Mouse (Mus musculus) midbrain, embryonic 13.5 days (tissue): ENCODE results near the gene 3425401B19Rik. TPM values are rescaled to one million over a fixed set of nuclear protein-coding genes. Genes with fewer than 3 reads are reported as not detected.

ENCODE experiments used
- ATAC-seq: fragments of 200-750 bp; cut with Nextera tagmentation; 2 replicates; pipeline ENCODE4 v1.8.0; 2017; ENCODE audit warnings: mild to moderate bottlenecking, moderate TSS enrichment, moderate library complexity
- H3K27ac ChIP-seq: fragments of 300-500 bp; sonication (generic); 2 replicates; pipeline ENCODE4 v1.5.1; 2015; ENCODE audit warnings: inconsistent platforms, mild to moderate bottlenecking, moderate library complexity
- H3K27me3 ChIP-seq: fragments of 300-500 bp; sonication (generic); 2 replicates; pipeline ENCODE4 v1.6.1; 2015; ENCODE audit warnings: mild to moderate bottlenecking, inconsistent platforms
- H3K36me3 ChIP-seq: fragments of 300-500 bp; sonication (generic); 2 replicates; pipeline ENCODE4 v1.6.1; 2015; ENCODE audit warnings: mild to moderate bottlenecking, inconsistent platforms
- H3K4me1 ChIP-seq: fragments of 300-500 bp; sonication (generic); replicated peaks from 2 replicates; pipeline ENCODE4 v1.6.1; 2015; ENCODE audit warnings: inconsistent platforms
- H3K4me2 ChIP-seq: fragments of 300-500 bp; sonication (generic); replicated peaks from 2 replicates; pipeline ENCODE4 v1.6.1; 2015; ENCODE audit warnings: moderate library complexity, mild to moderate bottlenecking, inconsistent platforms
- H3K4me3 ChIP-seq: fragments of 300-500 bp; sonication (generic); replicated peaks from 2 replicates; pipeline ENCODE4 v1.5.1; 2015; ENCODE audit warnings: mild to moderate bottlenecking, inconsistent platforms
- H3K9ac ChIP-seq: fragments of 300-500 bp; sonication (generic); replicated peaks from 2 replicates; pipeline ENCODE4 v1.6.1; 2015; ENCODE audit warnings: mild to moderate bottlenecking, inconsistent platforms
- H3K9me3 ChIP-seq: fragments of 300-500 bp; sonication (generic); 2 replicates; pipeline ENCODE4 v1.6.1; 2016; ENCODE audit warnings: mild to moderate bottlenecking, inconsistent platforms
- whole genome bisulfite sequencing: fragments of 180-500 bp; shearing (Covaris S2); methylation state at CpG from one replicate; pipeline ENCODE4 v1.1.7; 2015; 5-methylcytosine and 5-hydroxymethylcytosine counted together
- polyA plus RNA-seq: library from polyadenylated mRNA; unstranded; fragments of >200 nt; fragmentation: Nextera tagmentation; extraction: Ambion mirVana; gene quantifications from 2 replicates; pipeline ENCODE4 v1.2.1, GENCODE M21; 2015

The 3425401B19Rik gene
- polyA plus RNA-seq, 1 experiment from 2014 or later, result not detected

GRCm38 (mm10) chr14:32697774-32698173 is 12.7 kb upstream of the 3425401B19Rik start:
- no peaks in the 10 kb centered on the region for H3K4me1 ChIP-seq
- H3K36me3 ChIP-seq, result no peaks in the 10 kb centered on the region
- H3K4me3 ChIP-seq, result no peak overlapping the region
- ATAC-seq, result no peak
- H3K27me3 ChIP-seq, result no peaks in the 10 kb centered on the region
- WGBS, result 89% methylated on average over 8 of the region's 8 CpGs
- H3K9ac ChIP-seq, result no peak overlapping the region
- H3K27ac ChIP-seq, result no peak overlapping the region
- H3K4me2 ChIP-seq, result no peak overlapping the region
- H3K9me3 ChIP-seq, result no peaks in the 10 kb centered on the region

- WGBS, result 90% methylated on average over 2 of the region's 2 CpGs
- no peaks in the 10 kb centered on the region for H3K9me3 ChIP-seq
- no peak overlapping the region for H3K27ac ChIP-seq
- H3K4me1 ChIP-seq, result no peaks in the 10 kb centered on the region
- no peak overlapping the region for H3K9ac ChIP-seq
- no peak overlapping the region for H3K4me3 ChIP-seq
- H3K27me3 ChIP-seq, result no peaks in the 10 kb centered on the region
- no peak overlapping the region for H3K4me2 ChIP-seq
- no peaks in the 10 kb centered on the region for H3K36me3 ChIP-seq
- no peak for ATAC-seq
These were observed 11.3 kb upstream of the 3425401B19Rik start for GRCm38 (mm10) chr14:32696344-32696743.

- H3K9ac ChIP-seq, result no peak overlapping the region
- no peaks in the 10 kb centered on the region for H3K27me3 ChIP-seq
- H3K36me3 ChIP-seq, result no peaks in the 10 kb centered on the region
- WGBS, result 85% methylated on average over 2 of the region's 2 CpGs
- no peak overlapping the region for H3K4me3 ChIP-seq
- no peaks in the 10 kb centered on the region for H3K9me3 ChIP-seq
- no peak overlapping the region for H3K4me2 ChIP-seq
- H3K4me1 ChIP-seq, result no peaks in the 10 kb centered on the region
- H3K27ac ChIP-seq, result no peak overlapping the region
- no peak for ATAC-seq
These were observed 10.8 kb upstream of the 3425401B19Rik start for GRCm38 (mm10) chr14:32695906-32696305.

GRCm38 (mm10) chr14:32684735-32685105 is 373 bp downstream of the 3425401B19Rik start:
- no peaks in the 10 kb centered on the region for H3K36me3 ChIP-seq
- ATAC-seq, result no peak; the same call in 1 of the 2 replicates
- H3K9me3 ChIP-seq, result no peaks in the 10 kb centered on the region
- H3K4me3 ChIP-seq, result no peak overlapping the region
- WGBS, result 84% methylated on average over 19 of the region's 19 CpGs
- no peak overlapping the region for H3K4me2 ChIP-seq
- H3K4me1 ChIP-seq, result peaks cover 21% of the 10 kb centered on the region
- H3K27ac ChIP-seq, result no peak overlapping the region
- H3K9ac ChIP-seq, result no peak overlapping the region
- H3K27me3 ChIP-seq, result no peaks in the 10 kb centered on the region

- H3K27me3 ChIP-seq, result no peaks in the 10 kb centered on the region
- peak overlapping the region; percentile 16 for H3K4me2 ChIP-seq
- no peaks in the 10 kb centered on the region for H3K36me3 ChIP-seq
- H3K4me3 ChIP-seq, result no peak overlapping the region
- no peaks in the 10 kb centered on the region for H3K9me3 ChIP-seq
- H3K9ac ChIP-seq, result no peak overlapping the region
- peaks cover 21% of the 10 kb centered on the region for H3K4me1 ChIP-seq
- WGBS, result 43% methylated on average over 19 of the region's 19 CpGs
- no peak overlapping the region for H3K27ac ChIP-seq
- peak; percentile 64 for ATAC-seq
These were observed 935 bp downstream of the 3425401B19Rik start for GRCm38 (mm10) chr14:32683982-32684734.

- Histone ChIP-seq H3K27me3 (no peaks in the 10 kb centered on the region), H3K4me3 (no peak overlapping the region), H3K9me3 (no peaks in the 10 kb centered on the region), H3K27ac (no peak overlapping the region), H3K36me3 (no peaks in the 10 kb centered on the region), H3K9ac (no peak overlapping the region), H3K4me1 (peaks cover 21% of the 10 kb centered on the region), H3K4me2 (no peak overlapping the region; the same call in 1 of the 2 replicates)
- 66% methylated on average over 19 of the region's 19 CpGs for WGBS
- peak; percentile 40 for ATAC-seq
These were observed 1.7 kb downstream of the 3425401B19Rik start for GRCm38 (mm10) chr14:32683251-32683838.

- 93% methylated on average over 12 of the region's 12 CpGs for WGBS
- H3K9me3 ChIP-seq, result no peaks in the 10 kb centered on the region
- H3K4me3 ChIP-seq, result no peak overlapping the region
- H3K36me3 ChIP-seq, result no peaks in the 10 kb centered on the region
- H3K4me2 ChIP-seq, result no peak overlapping the region
- ATAC-seq, result 0 out of 2 replicates have a peak, but pooled peaks have one; percentile 15
- H3K4me1 ChIP-seq, result peaks cover 21% of the 10 kb centered on the region
- no peaks in the 10 kb centered on the region for H3K27me3 ChIP-seq
- H3K27ac ChIP-seq, result no peak overlapping the region
- no peak overlapping the region for H3K9ac ChIP-seq
These were observed 2.6 kb downstream of the 3425401B19Rik start for GRCm38 (mm10) chr14:32682536-32682935.

GRCm38 (mm10) chr14:32681603-32682002 is 3.5 kb downstream of the 3425401B19Rik start:
- 38% methylated on average over 3 of the region's 3 CpGs for WGBS
- Histone ChIP-seq H3K27ac (no peak overlapping the region), H3K36me3 (no peaks in the 10 kb centered on the region), H3K4me3 (no peak overlapping the region), H3K9me3 (no peaks in the 10 kb centered on the region), H3K4me2 (no peak overlapping the region), H3K4me1 (peaks cover 21% of the 10 kb centered on the region), H3K9ac (no peak overlapping the region), H3K27me3 (no peaks in the 10 kb centered on the region)
- ATAC-seq, result no peak

- WGBS, result 71% methylated on average over 3 of the region's 3 CpGs
- Histone ChIP-seq H3K4me1 (peaks cover 6% of the 10 kb centered on the region), H3K9ac (no peak overlapping the region), H3K4me2 (no peak overlapping the region), H3K27ac (no peak overlapping the region), H3K4me3 (no peak overlapping the region), H3K36me3 (no peaks in the 10 kb centered on the region), H3K9me3 (no peaks in the 10 kb centered on the region), H3K27me3 (no peaks in the 10 kb centered on the region)
- ATAC-seq, result no peak
These were observed 6.5 kb downstream of the 3425401B19Rik start for GRCm38 (mm10) chr14:32678565-32678964.

GRCm38 (mm10) chr14:32673178-32673577 is 11.9 kb downstream of the 3425401B19Rik start:
- Histone ChIP-seq H3K36me3 (no peaks in the 10 kb centered on the region), H3K27me3 (no peaks in the 10 kb centered on the region), H3K9me3 (no peaks in the 10 kb centered on the region), H3K27ac (no peak overlapping the region), H3K9ac (no peak overlapping the region), H3K4me3 (no peak overlapping the region), H3K4me2 (no peak overlapping the region), H3K4me1 (no peaks in the 10 kb centered on the region)
- WGBS, result 60% methylated on average over 3 of the region's 3 CpGs
- ATAC-seq, result no peak

- 87% methylated on average over 6 of the region's 6 CpGs for WGBS
- ATAC-seq, result no peak
- H3K27me3 ChIP-seq, result peaks cover 4% of the 10 kb centered on the region; the same call in 1 of the 2 replicates
- H3K27ac ChIP-seq, result no peak overlapping the region
- H3K4me3 ChIP-seq, result no peak overlapping the region
- H3K9ac ChIP-seq, result no peak overlapping the region
- no peaks in the 10 kb centered on the region for H3K9me3 ChIP-seq
- H3K4me1 ChIP-seq, result no peaks in the 10 kb centered on the region
- H3K36me3 ChIP-seq, result no peaks in the 10 kb centered on the region
- no peak overlapping the region for H3K4me2 ChIP-seq
These were observed 22.0 kb downstream of the 3425401B19Rik start for GRCm38 (mm10) chr14:32663099-32663498.

- Histone ChIP-seq H3K27ac (no peak overlapping the region), H3K9me3 (no peaks in the 10 kb centered on the region), H3K9ac (no peak overlapping the region), H3K4me1 (no peaks in the 10 kb centered on the region), H3K4me3 (no peak overlapping the region), H3K36me3 (no peaks in the 10 kb centered on the region), H3K4me2 (no peak overlapping the region), H3K27me3 (peaks cover 4% of the 10 kb centered on the region; the same call in 1 of the 2 replicates)
- 80% methylated on average over 9 of the region's 9 CpGs for WGBS
- ATAC-seq, result no peak
These were observed 25.3 kb downstream of the 3425401B19Rik start for GRCm38 (mm10) chr14:32659781-32660180.
